Mouse (Mus musculus) cerebellum, postnatal 14 days (tissue): ENCODE measurements around the gene Atp13a3.
"Not testable (repeated sequence)": the region's sequence is repeated elsewhere in the genome, so short reads cannot be mapped to it uniquely, and the experiment has no call there.

ENCODE experiments used
- DNase-seq, 2 experiments: peaks; one replicate each; pipeline ENCODE4 v3.0.0; 2021; ENCODE audit warnings: mixed read lengths in 2 of 2

Atp13a3 gene

GRCm38 (mm10) chr16:30405925-30406670 lies at the start of gene Atp13a3:
Gene Atp13a3 (minus strand): TSS chr16:30405975.
- no peak for DNase-seq

- DNase-seq = no peak
Measured at GRCm38 (mm10) chr16:30453213-30453975, 47.6 kb upstream of the Atp13a3 start.

- DNase-seq = not testable (repeated sequence)
Measured at GRCm38 (mm10) chr16:30451174-30451573, 45.4 kb upstream of the Atp13a3 start.

GRCm38 (mm10) chr16:30449017-30449416 lies 43.2 kb upstream of the Atp13a3 start:
- DNase-seq = no peak

- DNase-seq = no peak
Measured at GRCm38 (mm10) chr16:30448169-30448568, 42.4 kb upstream of the Atp13a3 start.

GRCm38 (mm10) chr16:30447642-30448041 lies 41.9 kb upstream of the Atp13a3 start:
- no peak for DNase-seq

- peak; percentile 3 to 5 for DNase-seq
Measured at GRCm38 (mm10) chr16:30443411-30443810, 37.6 kb upstream of the Atp13a3 start.

- DNase-seq = no peak
Measured at GRCm38 (mm10) chr16:30442451-30442850, 36.7 kb upstream of the Atp13a3 start.

- DNase-seq = no peak
Measured at GRCm38 (mm10) chr16:30441409-30441808, 35.6 kb upstream of the Atp13a3 start.

GRCm38 (mm10) chr16:30439841-30440240 lies 34.1 kb upstream of the Atp13a3 start:
- no peak for DNase-seq

GRCm38 (mm10) chr16:30439411-30439810 lies 33.6 kb upstream of the Atp13a3 start:
- no peak for DNase-seq

GRCm38 (mm10) chr16:30436276-30436675 lies 30.5 kb upstream of the Atp13a3 start:
- DNase-seq = no peak

GRCm38 (mm10) chr16:30435393-30435792 lies 29.6 kb upstream of the Atp13a3 start:
- DNase-seq = no peak

GRCm38 (mm10) chr16:30433148-30433547 lies 27.4 kb upstream of the Atp13a3 start:
- DNase-seq = no peak

GRCm38 (mm10) chr16:30432111-30432510 lies 26.3 kb upstream of the Atp13a3 start:
- no peak for DNase-seq

- DNase-seq = no peak
Measured at GRCm38 (mm10) chr16:30430512-30431088, 24.8 kb upstream of the Atp13a3 start.

GRCm38 (mm10) chr16:30428753-30429260 lies 23.0 kb upstream of the Atp13a3 start:
- DNase-seq = no peak

GRCm38 (mm10) chr16:30427466-30427865 lies 21.7 kb upstream of the Atp13a3 start:
- no peak for DNase-seq

GRCm38 (mm10) chr16:30427003-30427402 lies 21.2 kb upstream of the Atp13a3 start:
- DNase-seq = no peak

- no peak for DNase-seq
Measured at GRCm38 (mm10) chr16:30425980-30426379, 20.2 kb upstream of the Atp13a3 start.

GRCm38 (mm10) chr16:30424053-30424452 lies 18.3 kb upstream of the Atp13a3 start:
- DNase-seq = no peak

GRCm38 (mm10) chr16:30416707-30417106 lies 10.9 kb upstream of the Atp13a3 start:
- no peak for DNase-seq

- DNase-seq = peak in 1 of 2 experiments; percentile 11
Measured at GRCm38 (mm10) chr16:30416284-30416683, 10.5 kb upstream of the Atp13a3 start.
